Comparison of ENCODE assay signal across 8 mouse cellular contexts in the genomic region with DNA sequence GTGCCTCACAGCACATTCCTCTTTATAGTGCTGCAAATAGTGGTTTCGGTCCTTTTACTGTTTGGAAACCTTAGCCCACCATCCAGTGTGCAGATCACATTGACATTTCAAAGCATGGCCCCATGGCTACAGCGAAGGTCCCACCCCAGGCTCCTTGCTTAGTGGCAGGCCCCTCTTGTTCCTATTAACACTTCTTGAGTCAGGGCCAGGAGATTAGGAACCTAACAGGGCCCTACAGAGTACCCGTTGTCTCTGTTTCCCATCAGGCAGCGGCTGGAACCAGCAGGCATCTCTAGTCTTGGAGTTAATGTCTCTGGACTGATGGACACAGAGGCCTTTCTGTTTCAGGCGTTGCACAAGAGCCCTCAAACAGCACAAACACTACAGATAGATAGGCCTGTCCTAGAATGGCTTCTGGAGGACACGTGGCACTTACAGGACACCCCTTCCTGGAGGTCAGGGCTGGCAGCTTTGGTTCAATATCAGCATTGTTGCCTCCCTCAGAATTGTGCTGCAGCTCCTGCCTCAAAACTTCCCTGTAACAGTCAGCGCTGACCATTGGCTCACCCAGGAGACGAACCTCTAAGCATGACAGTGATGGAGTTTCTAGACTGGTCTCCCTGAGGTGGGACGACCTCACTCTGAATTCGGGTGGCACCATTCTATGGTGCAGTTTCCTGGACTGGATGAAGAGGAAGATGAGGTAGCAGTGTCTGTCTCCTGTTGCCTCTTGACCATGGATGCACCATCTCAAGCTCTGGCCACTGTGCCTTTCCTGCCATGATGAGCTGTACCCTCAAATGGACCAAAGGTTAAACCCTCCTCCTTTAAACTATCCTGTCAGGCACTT. TPM values are rescaled to one million over a fixed set of nuclear protein-coding genes. Genes with fewer than 3 reads are reported as not detected.
A peak's percentile ranks its signal among the peaks of the same experiment; 100 is the strongest.
DNase-seq lines count a peak whose midpoint lies in the region; ATAC-seq and TF ChIP-seq lines count a peak whose summit lies in the region.

No protein-coding gene starts in this region.

- 0 out of 2 replicates have a peak overlapping the region, but pooled peaks have one; percentile 17 for H3K4me3 ChIP-seq in gastrocnemius, adult 2 months
- H3K4me3 ChIP-seq in lung, embryonic 16.5 days (ENCODE audit: low read length): no peak overlapping the region
- H3K4me3 ChIP-seq in lung, adult 2 months (replicated peaks; ENCODE audit: extremely low read depth, low read depth, low read length): no peak overlapping the region
- no peak overlapping the region for H3K4me3 ChIP-seq in limb, embryonic 14.5 days (replicated peaks; ENCODE audit: low read length)
- no peak overlapping the region for H3K4me3 ChIP-seq in stomach, embryonic 16.5 days (replicated peaks; ENCODE audit: low read length)

- ATAC-seq in lung, embryonic 16.5 days (ENCODE audit: low read depth): peak; percentile 22
- ATAC-seq in limb, embryonic 14.5 days (ENCODE audit: low FRiP score, low read depth): no peak
- ATAC-seq in stomach, embryonic 16.5 days (ENCODE audit: insufficient read depth, low FRiP score): peak; percentile 9; the same call in 1 of the 2 replicates

- TF ChIP-seq CTCF in gastrocnemius, adult 2 months (IDR thresholded peaks at IDR 0.05): no peak
- no peak for TF ChIP-seq CTCF in lung, adult 2 months (IDR thresholded peaks at IDR 0.05; ENCODE audit: insufficient read depth, low read length)

- H3K4me2 ChIP-seq in lung, embryonic 16.5 days (ENCODE audit: low read depth, low read length): no peak overlapping the region
- peak overlapping the region; percentile 26; the same call in 1 of the 2 replicates for H3K4me2 ChIP-seq in limb, embryonic 14.5 days (replicated peaks; ENCODE audit: low read depth, low read length, severe bottlenecking)
- peak overlapping the region; percentile 11; the same call in 1 of the 2 replicates for H3K4me2 ChIP-seq in stomach, embryonic 16.5 days (ENCODE audit: low read depth, low read length)

- H3K4me1 ChIP-seq in lung, embryonic 16.5 days (replicated peaks; ENCODE audit: control insufficient read depth, insufficient read depth, low read length): no peaks in the 10 kb centered on the region; the same call in 1 of the 2 replicates
- H3K4me1 ChIP-seq in lung, adult 2 months (ENCODE audit: control insufficient read depth, insufficient read depth, low read length): no peaks in the 10 kb centered on the region
- H3K4me1 ChIP-seq in limb, embryonic 14.5 days (ENCODE audit: control insufficient read depth, insufficient read depth, low read length): peaks cover 4% of the 10 kb centered on the region; the same call in 1 of the 2 replicates
- peaks cover 4% of the 10 kb centered on the region; the same call in 1 of the 2 replicates for H3K4me1 ChIP-seq in stomach, embryonic 16.5 days (ENCODE audit: control insufficient read depth, insufficient read depth, low read length)

- H3K9me3 ChIP-seq in lung, embryonic 16.5 days (ENCODE audit: control insufficient read depth, low read length): no peaks in the 10 kb centered on the region
- H3K9me3 ChIP-seq in limb, embryonic 14.5 days (ENCODE audit: control insufficient read depth, low read length): no peaks in the 10 kb centered on the region
- H3K9me3 ChIP-seq in stomach, embryonic 16.5 days (replicated peaks; ENCODE audit: control insufficient read depth, low read length): no peaks in the 10 kb centered on the region

- intact Hi-C loops in gastrocnemius, adult 2 months (cut with DNase I): loop anchor here (5.0 kb wide), 1 partner anchor 88 kb away; no protein-coding TSS in a partner anchor
- intact Hi-C loops in gastrocnemius, postnatal 14 days (cut with DNase I; ENCODE audit: low total_unique reads): loop anchor here (10.0 kb wide), 1 partner anchor 70 kb away; the partner anchor contains the start of gene Kcnj12

- H3K27ac ChIP-seq in gastrocnemius, adult 2 months: peak overlapping the region; percentile 60
- H3K27ac ChIP-seq in lung, embryonic 16.5 days (ENCODE audit: low read length): no peak overlapping the region
- no peak overlapping the region for H3K27ac ChIP-seq in limb, embryonic 14.5 days (replicated peaks; ENCODE audit: low read depth, low read length)
- no peak overlapping the region for H3K27ac ChIP-seq in stomach, embryonic 16.5 days (ENCODE audit: low read length)

- no peak overlapping the region; the same call in 1 of the 2 replicates for H3K9ac ChIP-seq in lung, embryonic 16.5 days (ENCODE audit: low read length)
- no peak overlapping the region for H3K9ac ChIP-seq in limb, embryonic 14.5 days (ENCODE audit: low read depth, low read length, severe bottlenecking)
- peak overlapping the region; percentile 42 for H3K9ac ChIP-seq in stomach, embryonic 16.5 days (ENCODE audit: low read length)

- no peak for DNase-seq in gastrocnemius, adult 2 months
- no peak for DNase-seq in gastrocnemius, postnatal 14 days
- DNase-seq in lung, adult 2 months: no peak
- no peak for DNase-seq in limb, embryonic 14.5 days (ENCODE audit: low spot score)
- no peak for DNase-seq in gastrocnemius, postnatal 4 days (ENCODE audit: low spot score in 2 of 2)
- DNase-seq in right cerebral cortex, postnatal 14 days: no peak

- H3K27me3 ChIP-seq in lung, embryonic 16.5 days (ENCODE audit: control insufficient read depth, insufficient read depth, low read depth, low read length): no peaks in the 10 kb centered on the region
- H3K27me3 ChIP-seq in limb, embryonic 14.5 days (ENCODE audit: control insufficient read depth, insufficient read depth, low read length): no peaks in the 10 kb centered on the region
- H3K27me3 ChIP-seq in stomach, embryonic 16.5 days (ENCODE audit: control insufficient read depth, insufficient read depth, low read length): no peaks in the 10 kb centered on the region

- TF ChIP-seq POLR2A in lung, adult 2 months (IDR thresholded peaks at IDR 0.05; ENCODE audit: borderline replicate concordance, extremely low read depth, low read depth, low read length): no peak
- TF ChIP-seq POLR2A in limb, embryonic 14.5 days (IDR thresholded peaks at IDR 0.05; ENCODE audit: borderline replicate concordance, extremely low read depth, insufficient read depth, insufficient read length): no peak

- 59% methylated on average over 10 of the region's 10 CpGs for WGBS in lung, embryonic 16.5 days
- WGBS in lung, adult 2 months: 70% methylated on average over 10 of the region's 10 CpGs
- 80% methylated on average over 10 of the region's 10 CpGs for WGBS in limb, embryonic 14.5 days
- 74% methylated on average over 10 of the region's 10 CpGs for WGBS in stomach, embryonic 16.5 days

- H3K36me3 ChIP-seq in lung, embryonic 16.5 days (ENCODE audit: control insufficient read depth, insufficient read depth, low read length): peaks cover 19% of the 10 kb centered on the region
- peaks cover 37% of the 10 kb centered on the region for H3K36me3 ChIP-seq in limb, embryonic 14.5 days (ENCODE audit: control insufficient read depth, insufficient read depth, low read length)
- peaks cover 13% of the 10 kb centered on the region for H3K36me3 ChIP-seq in stomach, embryonic 16.5 days (ENCODE audit: control insufficient read depth, insufficient read depth, low read length)

RNA-seq across cellular contexts. Expression of gene Map2k3, which starts 22.6 kb away (rescaled TPM):
- total RNA-seq in gastrocnemius, adult 2 months (2021): 100 to 1,000 TPM; 136 to 159 TPM
- total RNA-seq in gastrocnemius, postnatal 14 days (2021): 100 to 1,000 TPM; 144 to 173 TPM
- polyA plus RNA-seq in lung, embryonic 16.5 days (2015; fragmentation: Nextera tagmentation; extraction: Ambion mirVana): 110 and 114 TPM in 2 replicates
- polyA plus RNA-seq in lung, adult 2 months (2012; rRNA removed): 29.4 and 48.0 TPM in 2 replicates
- polyA plus RNA-seq in limb, embryonic 14.5 days (2012; rRNA removed): 34.3 and 52.1 TPM in 2 replicates
- polyA plus RNA-seq in limb, embryonic 14.5 days (2014; fragmentation: Nextera tagmentation; extraction: Ambion mirVana): 76.4 and 83.1 TPM in 2 replicates
- 119 and 132 TPM in 2 replicates for polyA plus RNA-seq in stomach, embryonic 16.5 days (2015; fragmentation: Nextera tagmentation; extraction: Ambion mirVana)
- 10 to 100 TPM; 69.8 to 79.2 TPM for total RNA-seq in gastrocnemius, postnatal 4 days (2021)

RNA-seq across cellular contexts. Expression of gene Natd1, which starts 39.9 kb away (rescaled TPM):
- 10 to 100 TPM in 1 of 2 experiments, 1 to 10 TPM in 1; 8.6 to 10.4 TPM for total RNA-seq in gastrocnemius, adult 2 months (2021)
- 10 to 100 TPM; 10.6 to 11.9 TPM for total RNA-seq in gastrocnemius, postnatal 14 days (2021)
- 19.9 and 21.6 TPM in 2 replicates for polyA plus RNA-seq in lung, embryonic 16.5 days (2015; fragmentation: Nextera tagmentation; extraction: Ambion mirVana)
- 29.2 and 34.4 TPM in 2 replicates for polyA plus RNA-seq in lung, adult 2 months (2012; rRNA removed)
- 25.5 and 36.0 TPM in 2 replicates for polyA plus RNA-seq in limb, embryonic 14.5 days (2012; rRNA removed)
- polyA plus RNA-seq in limb, embryonic 14.5 days (2014; fragmentation: Nextera tagmentation; extraction: Ambion mirVana): 21.6 and 23.7 TPM in 2 replicates
- polyA plus RNA-seq in stomach, embryonic 16.5 days (2015; fragmentation: Nextera tagmentation; extraction: Ambion mirVana): 11.0 and 13.8 TPM in 2 replicates
- total RNA-seq in gastrocnemius, postnatal 4 days (2021): 10 to 100 TPM; 19.8 to 25.2 TPM
